Mouse (Mus musculus): ENCODE data around the gene Slc44a3. TPM values are rescaled to one million over a fixed set of nuclear protein-coding genes. Genes with fewer than 3 reads are reported as not detected.

The Slc44a3 gene
- total RNA-seq (2021): not detected

- DNase-seq (ENCODE audit: extremely low spot score in 1 of 2, low spot score in 1 of 2): no peak
These were observed at the start of gene Slc44a3 for GRCm38 (mm10) chr3:121532176-121532575. TSS of gene Slc44a3 (minus strand) at chr3:121532404.

GRCm38 (mm10) chr3:121579880-121580549 lies 47.8 kb upstream of the Slc44a3 start:
- no peak for DNase-seq (ENCODE audit: extremely low spot score in 1 of 2, low spot score in 1 of 2)

- no peak for DNase-seq (ENCODE audit: extremely low spot score in 1 of 2, low spot score in 1 of 2)
These were observed 47.2 kb upstream of the Slc44a3 start for GRCm38 (mm10) chr3:121579402-121579801.

GRCm38 (mm10) chr3:121578706-121579105 lies 46.5 kb upstream of the Slc44a3 start:
- DNase-seq (ENCODE audit: extremely low spot score in 1 of 2, low spot score in 1 of 2): no peak

- DNase-seq (ENCODE audit: extremely low spot score in 1 of 2, low spot score in 1 of 2): no peak
These were observed 45.4 kb upstream of the Slc44a3 start for GRCm38 (mm10) chr3:121577641-121578040.

- DNase-seq (ENCODE audit: extremely low spot score in 1 of 2, low spot score in 1 of 2): no peak
These were observed 44.9 kb upstream of the Slc44a3 start for GRCm38 (mm10) chr3:121577032-121577591.

GRCm38 (mm10) chr3:121576367-121576766 lies 44.2 kb upstream of the Slc44a3 start:
- no peak for DNase-seq (ENCODE audit: extremely low spot score in 1 of 2, low spot score in 1 of 2)

GRCm38 (mm10) chr3:121574386-121574785 lies 42.2 kb upstream of the Slc44a3 start:
- DNase-seq (ENCODE audit: extremely low spot score in 1 of 2, low spot score in 1 of 2): no peak

- DNase-seq (ENCODE audit: extremely low spot score in 1 of 2, low spot score in 1 of 2): no peak
These were observed 41.7 kb upstream of the Slc44a3 start for GRCm38 (mm10) chr3:121573858-121574257.

- DNase-seq (ENCODE audit: extremely low spot score in 1 of 2, low spot score in 1 of 2): no peak
These were observed 39.3 kb upstream of the Slc44a3 start for GRCm38 (mm10) chr3:121571491-121571890.

GRCm38 (mm10) chr3:121570623-121571022 lies 38.4 kb upstream of the Slc44a3 start:
- no peak for DNase-seq (ENCODE audit: extremely low spot score in 1 of 2, low spot score in 1 of 2)

GRCm38 (mm10) chr3:121569767-121570166 lies 37.6 kb upstream of the Slc44a3 start:
- DNase-seq (ENCODE audit: extremely low spot score in 1 of 2, low spot score in 1 of 2): no peak

- DNase-seq (ENCODE audit: extremely low spot score in 1 of 2, low spot score in 1 of 2): no peak
These were observed 36.8 kb upstream of the Slc44a3 start for GRCm38 (mm10) chr3:121569004-121569403.

- no peak for DNase-seq (ENCODE audit: extremely low spot score in 1 of 2, low spot score in 1 of 2)
These were observed 35.7 kb upstream of the Slc44a3 start for GRCm38 (mm10) chr3:121567904-121568303.

GRCm38 (mm10) chr3:121567337-121567900 lies 35.2 kb upstream of the Slc44a3 start:
- no peak for DNase-seq (ENCODE audit: extremely low spot score in 1 of 2, low spot score in 1 of 2)

- DNase-seq (ENCODE audit: extremely low spot score in 1 of 2, low spot score in 1 of 2): no peak
These were observed 34.7 kb upstream of the Slc44a3 start for GRCm38 (mm10) chr3:121566901-121567300.

- DNase-seq (ENCODE audit: extremely low spot score in 1 of 2, low spot score in 1 of 2): no peak
These were observed 29.6 kb upstream of the Slc44a3 start for GRCm38 (mm10) chr3:121561803-121562202.

GRCm38 (mm10) chr3:121560115-121560865 lies 28.1 kb upstream of the Slc44a3 start:
- DNase-seq (ENCODE audit: extremely low spot score in 1 of 2, low spot score in 1 of 2): no peak

GRCm38 (mm10) chr3:121559406-121560114 lies 27.4 kb upstream of the Slc44a3 start:
- no peak for DNase-seq (ENCODE audit: extremely low spot score in 1 of 2, low spot score in 1 of 2)

- DNase-seq (ENCODE audit: extremely low spot score in 1 of 2, low spot score in 1 of 2): no peak
These were observed 26.7 kb upstream of the Slc44a3 start for GRCm38 (mm10) chr3:121558861-121559260.

- DNase-seq (ENCODE audit: extremely low spot score in 1 of 2, low spot score in 1 of 2): no peak
These were observed 24.1 kb upstream of the Slc44a3 start for GRCm38 (mm10) chr3:121556304-121556703.

All from layer of hippocampus, postnatal 25 days (tissue).